Mouse (Mus musculus): Measurements from ENCODE around the gene Rpl14. TPM values are rescaled to one million over a fixed set of nuclear protein-coding genes. Genes with fewer than 3 reads are reported as not detected.
A peak's percentile ranks its signal among the peaks of the same experiment; 100 is the strongest.

The Rpl14 gene
- polyA plus RNA-seq, 1 experiment from 2014 or later = 578 TPM

GRCm38 (mm10) chr9:120571593-120572385 is 545 bp downstream of the Rpl14 start:
- H3K4me3 ChIP-seq (ENCODE audit: control insufficient read depth in 1 of 2, insufficient read depth in 1 of 2, low read depth in 1 of 2, low read length in 2 of 2) = peak overlapping the region; percentile 67 to 89
- peak overlapping the region; percentile 88 for H3K9ac ChIP-seq (ENCODE audit: low read length)
- H3K27me3 ChIP-seq (ENCODE audit: control insufficient read depth, insufficient read depth, low read length) = no peaks in the 10 kb centered on the region
- no peaks in the 10 kb centered on the region for H3K9me3 ChIP-seq (ENCODE audit: control insufficient read depth, low read length)
- peaks cover 42% of the 10 kb centered on the region for H3K36me3 ChIP-seq (ENCODE audit: control insufficient read depth, insufficient read depth, low read length)
- peaks cover 7 to 18% of the 10 kb centered on the region in 2 experiments for H3K4me1 ChIP-seq (ENCODE audit: control insufficient read depth in 2 of 2, insufficient read depth in 2 of 2, low read length in 2 of 2)
- peak; percentile 67 for ATAC-seq (ENCODE audit: insufficient number of reproducible peaks, insufficient read depth, low FRiP score, low read depth)
- peak overlapping the region; percentile 61 to 64; a peak in 3 of 4 replicates for H3K27ac ChIP-seq (replicated peaks in 1 of 2; ENCODE audit: control insufficient read depth in 1 of 2, insufficient read depth in 1 of 2, low read depth in 2 of 2, low read length in 2 of 2)
- WGBS = under 1% methylated on average over 53 of the region's 53 CpGs
- H3K4me2 ChIP-seq (ENCODE audit: low read length) = peak overlapping the region; percentile 60

- WGBS = 59% methylated on average over 6 of the region's 6 CpGs
- no peak for ATAC-seq (ENCODE audit: insufficient number of reproducible peaks, insufficient read depth, low FRiP score, low read depth)
- H3K27ac ChIP-seq (replicated peaks in 1 of 2; ENCODE audit: control insufficient read depth in 1 of 2, insufficient read depth in 1 of 2, low read depth in 2 of 2, low read length in 2 of 2) = no peak overlapping the region
- H3K4me2 ChIP-seq (ENCODE audit: low read length) = no peak overlapping the region; the same call in 1 of the 2 replicates
- H3K9ac ChIP-seq (ENCODE audit: low read length) = no peak overlapping the region
- no peak overlapping the region for H3K4me3 ChIP-seq (ENCODE audit: control insufficient read depth in 1 of 2, insufficient read depth in 1 of 2, low read depth in 1 of 2, low read length in 2 of 2)
- H3K9me3 ChIP-seq (ENCODE audit: control insufficient read depth, low read length) = no peaks in the 10 kb centered on the region
- no peaks in the 10 kb centered on the region for H3K27me3 ChIP-seq (ENCODE audit: control insufficient read depth, insufficient read depth, low read length)
- peaks cover 5 to 20% of the 10 kb centered on the region in 2 experiments; a peak in 3 of 4 replicates for H3K4me1 ChIP-seq (ENCODE audit: control insufficient read depth in 2 of 2, insufficient read depth in 2 of 2, low read length in 2 of 2)
- H3K36me3 ChIP-seq (ENCODE audit: control insufficient read depth, insufficient read depth, low read length) = peaks cover 42% of the 10 kb centered on the region
These were observed 4.8 kb downstream of the Rpl14 start for GRCm38 (mm10) chr9:120575748-120576661.

GRCm38 (mm10) chr9:120576662-120577013 is 5.4 kb downstream of the Rpl14 start:
- Histone ChIP-seq H3K36me3 (ENCODE audit: control insufficient read depth, insufficient read depth, low read length) (peaks cover 42% of the 10 kb centered on the region), H3K27ac (replicated peaks in 1 of 2; ENCODE audit: control insufficient read depth in 1 of 2, insufficient read depth in 1 of 2, low read depth in 2 of 2, low read length in 2 of 2) (peak overlapping the region in 1 of 2 experiments; percentile 64; a peak in 1 of 4 replicates), H3K4me3 (ENCODE audit: control insufficient read depth in 1 of 2, insufficient read depth in 1 of 2, low read depth in 1 of 2, low read length in 2 of 2) (peak overlapping the region in 1 of 2 experiments; percentile 80; a peak in 3 of 4 replicates), H3K9ac (ENCODE audit: low read length) (0 out of 2 replicates have a peak overlapping the region, but pooled peaks have one; percentile 94), H3K27me3 (ENCODE audit: control insufficient read depth, insufficient read depth, low read length) (no peaks in the 10 kb centered on the region), H3K4me2 (ENCODE audit: low read length) (peak overlapping the region; percentile 81), H3K4me1 (ENCODE audit: control insufficient read depth in 2 of 2, insufficient read depth in 2 of 2, low read length in 2 of 2) (peaks cover 5 to 20% of the 10 kb centered on the region in 2 experiments; a peak in 3 of 4 replicates), H3K9me3 (ENCODE audit: control insufficient read depth, low read length) (no peaks in the 10 kb centered on the region)
- WGBS = 4% methylated on average over 4 of the region's 4 CpGs
- ATAC-seq (ENCODE audit: insufficient number of reproducible peaks, insufficient read depth, low FRiP score, low read depth) = no peak

GRCm38 (mm10) chr9:120577133-120577651 is 5.9 kb downstream of the Rpl14 start:
- H3K9ac ChIP-seq (ENCODE audit: low read length) = peak overlapping the region; percentile 94
- peak overlapping the region in 1 of 2 experiments; percentile 64; a peak in 1 of 4 replicates for H3K27ac ChIP-seq (replicated peaks in 1 of 2; ENCODE audit: control insufficient read depth in 1 of 2, insufficient read depth in 1 of 2, low read depth in 2 of 2, low read length in 2 of 2)
- peaks cover 42% of the 10 kb centered on the region for H3K36me3 ChIP-seq (ENCODE audit: control insufficient read depth, insufficient read depth, low read length)
- no peaks in the 10 kb centered on the region for H3K9me3 ChIP-seq (ENCODE audit: control insufficient read depth, low read length)
- WGBS = under 1% methylated on average over 43 of the region's 43 CpGs
- H3K27me3 ChIP-seq (ENCODE audit: control insufficient read depth, insufficient read depth, low read length) = no peaks in the 10 kb centered on the region
- H3K4me2 ChIP-seq (ENCODE audit: low read length) = peak overlapping the region; percentile 81
- peak; percentile 90 for ATAC-seq (ENCODE audit: insufficient number of reproducible peaks, insufficient read depth, low FRiP score, low read depth)
- peaks cover 6 to 23% of the 10 kb centered on the region in 2 experiments for H3K4me1 ChIP-seq (ENCODE audit: control insufficient read depth in 2 of 2, insufficient read depth in 2 of 2, low read length in 2 of 2)
- H3K4me3 ChIP-seq (ENCODE audit: control insufficient read depth in 1 of 2, insufficient read depth in 1 of 2, low read depth in 1 of 2, low read length in 2 of 2) = peak overlapping the region; percentile 61 to 80

- no peak for ATAC-seq (ENCODE audit: insufficient number of reproducible peaks, insufficient read depth, low FRiP score, low read depth)
- H3K4me3 ChIP-seq (ENCODE audit: control insufficient read depth in 1 of 2, insufficient read depth in 1 of 2, low read depth in 1 of 2, low read length in 2 of 2) = peak overlapping the region; percentile 61 to 80
- no peaks in the 10 kb centered on the region for H3K27me3 ChIP-seq (ENCODE audit: control insufficient read depth, insufficient read depth, low read length)
- H3K9ac ChIP-seq (ENCODE audit: low read length) = peak overlapping the region; percentile 94
- WGBS = 50% methylated on average over 12 of the region's 12 CpGs
- peaks cover 5 to 19% of the 10 kb centered on the region in 2 experiments; a peak in 3 of 4 replicates for H3K4me1 ChIP-seq (ENCODE audit: control insufficient read depth in 2 of 2, insufficient read depth in 2 of 2, low read length in 2 of 2)
- H3K4me2 ChIP-seq (ENCODE audit: low read length) = peak overlapping the region; percentile 81
- no peaks in the 10 kb centered on the region for H3K9me3 ChIP-seq (ENCODE audit: control insufficient read depth, low read length)
- peaks cover 36% of the 10 kb centered on the region for H3K36me3 ChIP-seq (ENCODE audit: control insufficient read depth, insufficient read depth, low read length)
- H3K27ac ChIP-seq (replicated peaks in 1 of 2; ENCODE audit: control insufficient read depth in 1 of 2, insufficient read depth in 1 of 2, low read depth in 2 of 2, low read length in 2 of 2) = peak overlapping the region in 1 of 2 experiments; percentile 64; a peak in 1 of 4 replicates
These were observed 6.6 kb downstream of the Rpl14 start for GRCm38 (mm10) chr9:120577706-120578405.

GRCm38 (mm10) chr9:120578701-120579100 is 7.5 kb downstream of the Rpl14 start:
- no peak for ATAC-seq (ENCODE audit: insufficient number of reproducible peaks, insufficient read depth, low FRiP score, low read depth)
- peaks cover 28% of the 10 kb centered on the region for H3K36me3 ChIP-seq (ENCODE audit: control insufficient read depth, insufficient read depth, low read length)
- no peak overlapping the region for H3K9ac ChIP-seq (ENCODE audit: low read length)
- 61% methylated on average over 6 of the region's 6 CpGs for WGBS
- H3K4me1 ChIP-seq (ENCODE audit: control insufficient read depth in 2 of 2, insufficient read depth in 2 of 2, low read length in 2 of 2) = peaks cover 7 to 19% of the 10 kb centered on the region in 2 experiments; a peak in 3 of 4 replicates
- H3K9me3 ChIP-seq (ENCODE audit: control insufficient read depth, low read length) = no peaks in the 10 kb centered on the region
- H3K27ac ChIP-seq (replicated peaks in 1 of 2; ENCODE audit: control insufficient read depth in 1 of 2, insufficient read depth in 1 of 2, low read depth in 2 of 2, low read length in 2 of 2) = no peak overlapping the region
- H3K4me3 ChIP-seq (ENCODE audit: control insufficient read depth in 1 of 2, insufficient read depth in 1 of 2, low read depth in 1 of 2, low read length in 2 of 2) = no peak overlapping the region
- no peaks in the 10 kb centered on the region for H3K27me3 ChIP-seq (ENCODE audit: control insufficient read depth, insufficient read depth, low read length)
- H3K4me2 ChIP-seq (ENCODE audit: low read length) = no peak overlapping the region

Data from heart, embryonic 14.5 days (tissue).